Mouse (Mus musculus) left cerebral cortex, adult 18-20 months (tissue): ENCODE data around the gene Rb1. TPM values are rescaled to one million over a fixed set of nuclear protein-coding genes. Genes with fewer than 3 reads are reported as not detected.
A peak's percentile ranks its signal among the peaks of the same experiment; 100 is the strongest.

ENCODE experiments used
- DNase-seq, 2 experiments: peaks; one replicate each; pipeline ENCODE4 v3.0.0; 2021 to 2022; ENCODE audit warnings: low spot score in 2 of 2, mixed read lengths in 1 of 2
- total RNA-seq, 2 experiments: library from RNA; stranded (reverse); gene quantifications; 2 replicates each; pipeline ENCODE4 v1.2.3; 2021

The Rb1 gene
- total RNA-seq, 2 experiments from 2014 or later: 28.9 to 30.1 TPM

DNA sequence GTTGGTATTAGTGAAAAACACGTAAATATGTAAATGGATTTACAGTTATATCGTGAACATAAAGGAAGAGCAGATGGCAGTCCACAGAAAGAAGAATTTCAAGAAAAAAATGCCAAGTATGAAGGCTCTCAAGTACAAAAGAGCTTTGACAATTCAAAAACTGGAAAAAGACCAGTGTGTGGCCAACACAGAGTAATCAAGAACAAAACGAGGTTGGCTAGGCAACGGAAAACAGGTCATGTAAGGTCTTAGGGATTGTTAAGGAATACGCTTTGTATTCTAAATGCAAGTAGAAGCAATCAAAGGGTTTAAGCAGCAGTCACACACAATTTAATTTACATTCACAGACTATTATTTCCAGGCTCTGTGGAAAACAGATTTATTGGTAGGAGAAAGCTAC, 53.8 kb downstream of the Rb1 start:
- DNase-seq: no peak

DNA sequence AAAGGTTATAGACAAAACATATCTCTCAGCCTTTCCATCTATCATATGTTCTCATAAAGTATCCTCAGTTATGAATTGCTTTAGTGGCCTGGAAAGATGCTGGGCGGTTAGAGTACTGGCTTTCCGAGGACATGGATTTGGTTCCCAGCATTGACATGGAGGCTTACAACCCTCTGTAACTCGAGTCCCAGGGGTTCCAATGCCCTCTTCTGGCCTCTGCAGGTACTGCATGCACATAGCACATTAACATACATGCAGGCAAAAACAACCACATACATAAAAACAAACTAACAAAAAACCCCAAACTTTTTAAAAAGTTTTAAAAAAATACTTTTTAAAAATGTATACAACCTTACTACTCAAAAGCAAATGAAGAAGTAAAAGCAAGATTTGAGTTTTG, 59.5 kb downstream of the Rb1 start:
- DNase-seq: no peak

DNA sequence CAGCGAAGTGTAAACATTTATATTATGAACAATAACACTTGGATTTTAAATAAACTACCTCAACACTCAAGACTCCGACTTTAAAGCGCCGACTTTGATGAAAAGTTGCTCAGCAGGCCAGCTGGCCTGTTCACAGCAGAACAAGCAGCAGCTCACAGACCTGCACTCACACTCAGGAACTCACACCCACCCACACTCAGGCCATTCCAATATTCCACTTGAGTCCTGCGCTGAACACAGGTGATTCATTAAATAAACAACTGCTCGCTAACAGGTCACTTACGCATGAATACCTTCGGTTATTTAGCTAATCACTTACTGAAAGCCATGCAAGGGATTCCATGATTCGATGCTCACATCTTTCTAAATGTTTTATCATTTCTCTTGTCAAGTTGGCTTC, 63.4 kb downstream of the Rb1 start:
- no peak for DNase-seq

DNA sequence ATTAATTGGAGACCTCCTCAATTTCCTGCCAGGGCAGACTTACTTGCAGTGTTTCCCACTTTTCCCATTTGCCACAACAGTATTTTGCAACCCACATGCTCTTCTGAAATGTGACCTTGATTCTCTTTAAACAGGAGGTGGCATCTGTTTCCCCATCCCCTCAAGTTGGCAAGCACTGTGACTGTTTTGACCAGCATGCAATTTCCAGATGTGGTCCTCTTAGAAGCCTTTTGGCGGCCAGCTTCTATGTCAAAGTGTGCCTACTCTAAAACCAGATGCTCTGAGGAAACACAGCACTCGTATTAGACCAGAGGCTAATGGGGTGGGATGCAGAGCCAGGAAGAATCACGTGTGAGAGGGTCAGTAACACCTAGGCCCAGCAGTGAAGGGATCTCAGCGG, 67.4 kb downstream of the Rb1 start:
- no peak for DNase-seq

DNA sequence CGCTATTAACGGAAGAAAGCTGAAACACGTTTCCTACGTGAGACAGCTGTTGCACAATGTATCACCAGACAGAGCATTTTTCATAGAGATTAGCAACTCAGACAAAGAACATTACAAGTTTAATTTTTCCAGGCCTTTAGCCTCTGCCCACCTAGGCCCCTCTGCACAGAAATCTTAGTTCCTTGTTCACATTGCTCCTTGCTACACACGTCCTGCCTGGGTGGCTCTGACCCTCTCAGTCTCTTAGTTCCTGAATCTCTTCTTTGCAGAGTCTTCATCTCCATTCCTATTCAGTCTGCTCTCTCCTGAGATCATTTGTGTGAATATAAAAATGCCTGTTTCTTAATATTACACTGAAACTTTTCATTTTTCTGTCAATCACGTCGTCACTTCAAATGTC, 68.3 kb downstream of the Rb1 start:
- no peak for DNase-seq

DNA sequence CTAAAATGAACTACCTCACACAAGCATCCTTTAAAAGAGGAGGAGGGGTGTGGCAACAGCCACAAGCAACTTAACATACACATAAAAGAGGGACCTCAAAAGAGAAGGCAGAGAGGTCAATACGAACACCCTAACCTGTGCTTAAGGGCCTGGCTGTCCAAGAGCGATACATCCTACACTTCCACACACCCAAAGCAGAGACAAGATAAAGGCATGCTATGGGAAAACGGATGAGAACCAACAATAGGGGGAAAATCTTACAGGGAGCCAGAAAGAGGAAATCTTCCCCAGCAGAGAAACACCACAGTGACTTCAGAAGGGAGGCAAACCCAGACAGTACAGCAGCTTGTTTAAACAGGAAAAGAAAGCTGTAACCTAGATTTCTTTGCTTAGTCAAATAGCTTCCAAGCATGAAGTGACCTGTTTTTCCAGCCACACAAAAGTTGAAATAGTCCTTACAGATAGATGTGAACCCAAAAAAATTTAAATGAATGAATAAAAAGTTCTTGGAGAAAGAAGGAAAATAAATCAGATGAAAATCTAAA, 70.1 kb downstream of the Rb1 start:
- DNase-seq: no peak

DNA sequence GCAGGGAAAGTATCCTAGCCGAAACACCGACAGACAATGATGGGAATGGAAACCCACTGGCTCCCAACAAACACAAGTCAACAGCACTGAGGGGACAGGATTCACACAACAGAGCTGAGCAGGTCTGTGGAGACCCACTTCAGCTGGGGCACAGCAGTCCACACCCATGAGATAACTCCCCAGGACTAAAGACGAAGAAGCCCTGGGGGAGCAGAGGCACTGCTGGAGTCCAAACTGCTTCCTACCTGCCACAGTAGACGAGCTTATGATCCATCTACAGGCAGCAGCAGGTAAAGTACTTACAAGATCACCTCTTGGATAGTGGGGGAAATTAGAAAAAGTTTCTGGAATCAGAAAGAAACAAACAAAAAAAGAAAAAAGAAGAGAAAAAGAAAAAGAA, 71.2 kb downstream of the Rb1 start:
- no peak for DNase-seq

DNA sequence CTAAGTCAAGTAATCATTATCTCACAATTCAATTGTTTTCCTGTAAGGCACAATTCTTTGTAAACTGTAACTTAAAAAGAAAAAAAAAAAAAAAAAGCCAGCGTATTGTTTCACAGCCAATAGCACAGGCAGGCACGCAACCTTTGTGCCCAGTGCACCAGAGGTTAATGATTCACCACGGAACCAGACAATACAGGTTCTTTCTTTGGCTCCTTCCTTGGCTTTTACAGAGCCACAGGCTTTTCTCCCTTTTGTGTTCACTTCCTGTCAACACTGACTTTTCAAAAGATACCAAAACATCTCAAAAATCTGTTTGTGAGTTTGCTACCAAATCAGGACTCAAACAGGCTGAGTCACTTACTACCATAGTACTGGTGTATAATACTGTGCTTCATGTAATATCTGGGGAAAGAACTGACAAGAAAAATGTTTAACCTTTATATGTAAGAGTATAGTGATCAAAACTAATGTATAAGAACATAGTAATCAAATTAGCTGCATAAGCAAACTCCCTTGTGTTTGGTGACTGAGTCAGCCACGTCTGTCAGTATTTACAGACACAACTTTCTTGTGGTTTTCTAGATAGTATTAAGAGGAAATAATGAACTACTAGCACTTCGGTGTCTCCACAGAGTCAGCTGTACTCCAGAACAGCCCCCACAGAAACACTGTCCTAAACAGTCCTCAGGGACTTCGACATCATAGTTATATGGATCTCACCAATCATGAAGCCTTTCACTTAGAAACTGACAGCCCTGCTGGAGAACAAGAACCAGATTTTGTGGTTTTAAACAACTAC, 72.0 kb downstream of the Rb1 start:
- no peak for DNase-seq

DNA sequence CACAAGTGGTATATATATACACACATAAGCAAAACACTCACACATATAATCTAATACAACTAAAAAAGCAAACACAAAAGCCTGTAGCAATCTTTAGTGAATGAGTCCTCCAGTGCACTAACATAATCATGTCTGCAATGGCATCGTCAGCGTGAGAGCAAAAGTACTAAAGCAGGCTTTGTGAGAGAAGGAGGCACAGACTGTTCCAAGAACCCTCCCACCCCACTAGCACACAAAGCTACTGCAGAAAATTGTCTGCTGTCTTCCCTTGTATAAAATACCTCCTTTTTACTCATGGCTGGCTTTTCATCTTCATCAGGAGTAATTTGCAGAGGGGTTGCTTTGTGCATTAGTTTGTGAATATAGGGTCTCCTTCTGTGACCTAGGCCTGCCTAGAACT, 73.3 kb downstream of the Rb1 start:
- DNase-seq: peak in 1 of 2 experiments; percentile 25

DNA sequence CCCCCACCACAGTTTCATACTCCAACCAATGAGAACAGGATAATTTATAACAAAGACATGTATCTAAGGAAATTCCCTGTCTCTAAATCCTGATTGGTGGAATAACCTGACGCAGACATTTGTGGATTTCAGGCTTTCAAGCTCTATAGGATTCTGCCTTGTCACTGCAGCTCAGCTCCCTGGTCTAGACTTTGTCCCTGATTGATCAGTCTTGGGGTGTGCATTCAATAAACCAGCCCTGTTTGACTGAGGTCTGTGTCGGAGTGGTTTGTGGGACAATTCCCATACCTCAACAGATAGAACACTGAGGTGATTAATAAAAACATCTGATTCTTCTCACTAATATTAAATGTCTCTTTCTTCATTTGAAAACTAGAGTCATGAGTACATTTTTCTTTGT, 75.6 kb downstream of the Rb1 start:
- no peak for DNase-seq

DNA sequence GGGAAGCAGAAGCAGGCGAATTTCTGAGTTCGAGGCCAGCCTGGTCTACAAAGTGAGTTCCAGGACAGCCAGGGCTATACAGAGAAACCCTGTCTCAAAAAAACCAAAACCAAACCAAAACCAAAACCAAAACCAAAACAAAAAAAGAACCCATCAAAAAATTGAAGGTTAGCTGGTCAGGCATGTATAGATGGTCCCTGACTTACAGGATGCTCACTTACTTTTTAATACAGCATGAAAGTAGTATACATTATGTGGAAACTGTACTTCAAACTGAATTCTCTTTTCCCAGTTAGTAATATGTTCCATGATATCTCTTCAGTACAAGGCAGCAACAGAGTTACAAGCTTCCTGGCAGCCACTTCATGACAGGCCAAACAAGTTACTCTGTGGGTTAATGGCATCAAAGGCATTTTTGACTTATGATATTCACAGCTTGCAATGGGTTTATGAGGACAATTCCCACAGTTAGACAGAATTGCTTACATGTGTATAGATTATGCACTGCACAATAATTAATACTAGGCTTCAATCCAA, 81.5 kb downstream of the Rb1 start:
- no peak for DNase-seq

DNA sequence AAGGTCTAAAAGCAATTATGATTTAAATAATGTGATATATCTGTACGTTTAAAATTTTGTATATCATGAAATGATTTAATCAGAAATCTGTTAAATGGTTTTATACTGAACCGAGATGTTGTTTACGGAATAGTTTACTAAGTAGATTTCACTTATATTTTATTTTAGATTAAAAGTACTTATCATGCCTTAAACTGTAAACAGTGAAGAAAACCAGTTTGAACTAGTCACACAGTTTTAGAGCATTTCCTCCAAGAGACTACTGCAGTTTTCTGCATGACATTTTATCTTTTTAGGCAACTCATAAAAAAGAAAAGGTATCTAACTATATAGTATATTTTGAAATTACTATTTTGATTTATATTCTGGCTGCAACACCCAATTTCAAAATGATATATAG, 85.8 kb downstream of the Rb1 start:
- DNase-seq: no peak

DNA sequence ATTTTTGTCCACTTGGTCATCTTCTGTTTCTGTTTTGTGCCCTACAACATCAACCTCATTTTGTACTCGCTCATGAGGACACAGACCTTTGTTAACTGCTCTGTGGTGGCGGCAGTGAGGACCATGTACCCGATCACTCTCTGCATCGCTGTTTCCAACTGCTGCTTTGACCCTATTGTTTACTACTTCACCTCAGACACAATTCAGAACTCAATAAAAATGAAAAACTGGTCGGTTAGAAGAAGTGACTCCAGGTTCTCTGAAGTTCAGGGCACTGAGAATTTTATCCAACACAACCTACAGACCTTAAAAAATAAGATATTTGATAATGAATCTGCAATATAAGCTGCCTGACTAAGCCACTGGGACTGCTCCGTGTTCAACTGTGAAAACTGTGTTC, 86.3 kb downstream of the Rb1 start:
- DNase-seq: no peak

DNA sequence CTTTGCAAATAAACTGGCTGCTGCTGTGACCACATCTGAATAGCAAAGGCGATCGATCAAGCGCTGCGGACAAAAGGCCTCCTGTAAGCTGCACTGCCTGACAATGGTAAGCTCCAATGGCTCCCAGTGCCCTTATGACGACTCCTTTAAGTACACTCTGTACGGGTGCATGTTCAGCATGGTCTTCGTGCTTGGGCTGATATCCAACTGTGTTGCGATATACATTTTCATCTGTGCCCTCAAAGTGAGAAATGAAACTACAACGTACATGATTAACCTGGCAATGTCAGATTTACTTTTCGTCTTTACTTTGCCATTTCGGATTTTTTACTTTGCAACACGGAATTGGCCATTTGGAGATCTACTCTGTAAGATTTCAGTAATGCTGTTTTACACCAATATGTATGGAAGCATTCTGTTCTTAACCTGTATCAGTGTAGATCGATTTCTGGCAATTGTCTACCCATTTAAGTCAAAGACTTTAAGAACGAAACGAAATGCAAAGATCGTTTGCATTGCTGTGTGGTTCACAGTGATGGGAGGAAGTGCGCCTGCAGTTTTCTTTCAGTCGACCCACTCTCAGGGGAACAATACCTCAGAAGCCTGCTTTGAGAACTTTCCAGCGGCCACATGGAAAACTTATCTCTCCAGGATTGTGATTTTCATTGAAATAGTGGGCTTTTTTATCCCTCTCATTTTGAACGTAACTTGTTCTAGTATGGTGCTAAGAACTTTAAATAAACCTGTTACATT, 86.9 kb downstream of the Rb1 start:
- DNase-seq: peak in 1 of 2 experiments; percentile 7

DNA sequence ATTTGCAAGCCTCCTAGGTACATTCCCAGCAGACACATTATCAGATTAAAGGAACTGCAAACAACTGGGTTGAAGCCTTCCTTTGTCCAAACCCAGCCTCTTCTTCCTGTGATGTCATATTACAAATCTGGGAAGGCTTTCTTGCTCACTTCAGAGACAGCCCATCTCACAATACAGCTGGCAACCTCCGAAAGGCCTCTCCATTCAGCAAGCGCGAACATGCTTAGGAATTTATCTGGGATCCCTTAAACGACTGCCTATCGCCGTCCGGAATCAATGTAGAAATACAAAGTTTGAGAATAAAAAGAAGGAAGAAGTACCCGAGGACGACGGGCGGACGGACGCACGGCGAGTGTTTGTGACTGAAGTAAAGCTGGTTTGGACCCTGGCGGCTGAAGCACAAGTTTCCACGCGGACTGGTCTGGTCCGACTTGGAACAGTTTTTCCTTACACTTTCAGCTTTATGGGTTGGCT, 87.7 kb downstream of the Rb1 start, which contains the start of gene Lpar6:
Gene Lpar6 (plus strand): TSS at position 48 of the 474 bp plus-strand sequence.
- peak in 1 of 2 experiments; percentile 11 for DNase-seq

DNA sequence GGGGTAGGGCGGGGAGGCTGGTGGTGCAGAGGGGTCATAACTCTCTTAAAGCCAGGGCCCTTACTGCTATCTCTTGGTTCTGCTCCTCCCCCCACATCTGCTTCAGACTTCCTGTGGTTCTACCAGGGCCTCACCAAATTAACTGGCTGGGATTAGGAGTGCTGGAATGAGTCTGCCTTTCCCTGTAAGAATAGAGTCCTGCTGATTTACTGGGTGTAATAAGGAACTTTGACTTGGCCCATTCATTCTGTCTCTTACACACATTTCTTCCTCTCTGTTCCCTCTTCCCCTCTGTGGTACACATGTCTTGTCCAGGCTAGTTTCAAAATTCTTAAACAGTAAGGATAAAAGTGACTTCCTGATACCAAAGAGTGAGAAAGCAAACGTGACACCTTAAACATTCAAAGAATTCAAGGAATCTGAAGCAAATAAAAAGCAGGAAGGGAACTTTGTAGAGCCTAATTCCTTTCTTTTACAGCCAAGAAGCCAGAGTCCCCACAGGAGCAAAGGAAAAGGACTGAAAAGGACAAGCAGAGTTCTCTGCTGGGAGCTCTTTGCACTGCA, 91.1 kb downstream of the Rb1 start:
- no peak for DNase-seq

DNA sequence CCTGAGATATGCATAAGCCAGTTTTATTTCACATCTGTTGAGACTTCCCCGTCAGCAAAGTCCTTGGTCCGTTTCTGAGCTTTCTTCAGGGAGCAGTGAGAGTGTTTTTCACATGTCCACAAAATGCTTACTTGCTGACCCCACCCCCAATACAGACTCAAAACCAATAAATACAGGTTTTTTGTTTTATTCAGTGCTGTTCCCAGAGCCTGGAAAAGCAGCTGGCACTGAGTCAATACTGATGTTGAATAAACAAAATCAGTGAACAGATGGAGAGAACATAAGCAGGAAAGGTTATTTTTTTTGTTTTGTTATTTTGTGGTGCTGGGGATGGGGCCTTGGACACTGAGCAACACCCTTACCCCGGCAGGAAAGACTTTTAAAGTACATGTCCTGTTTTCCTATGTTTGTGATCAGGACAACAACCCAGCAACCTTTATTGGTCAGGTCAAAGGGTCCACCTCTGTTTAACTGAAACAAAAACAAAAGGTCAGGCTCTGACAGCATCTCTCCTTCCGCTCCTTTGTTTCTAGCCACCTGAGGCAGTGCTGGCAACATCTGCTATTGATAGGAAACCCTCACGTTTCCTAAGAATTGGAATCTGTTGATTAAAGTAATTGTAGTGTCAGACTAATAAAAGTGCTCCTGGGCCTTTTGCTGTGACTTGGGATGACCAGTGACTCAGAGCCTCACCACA, 94.2 kb downstream of the Rb1 start:
- no peak for DNase-seq

DNA sequence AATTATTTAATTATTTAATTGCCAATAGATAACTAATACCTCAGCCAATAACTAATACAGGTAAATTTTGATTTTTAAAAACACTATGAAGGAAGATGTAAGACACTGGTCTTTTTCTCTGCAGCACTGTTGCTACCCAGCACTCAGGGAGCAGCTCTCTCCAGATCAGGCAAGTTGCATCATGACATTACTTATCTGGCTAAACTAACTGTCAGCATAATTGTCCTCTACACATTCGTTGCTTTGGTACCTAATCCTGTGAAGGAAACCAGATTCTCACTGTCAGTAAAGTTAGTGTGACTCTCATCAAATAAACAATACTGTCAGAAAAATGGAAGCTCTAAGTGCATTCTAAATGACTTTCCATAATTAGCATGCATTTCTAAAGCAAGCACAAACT, 98.8 kb downstream of the Rb1 start:
- DNase-seq: no peak

DNA sequence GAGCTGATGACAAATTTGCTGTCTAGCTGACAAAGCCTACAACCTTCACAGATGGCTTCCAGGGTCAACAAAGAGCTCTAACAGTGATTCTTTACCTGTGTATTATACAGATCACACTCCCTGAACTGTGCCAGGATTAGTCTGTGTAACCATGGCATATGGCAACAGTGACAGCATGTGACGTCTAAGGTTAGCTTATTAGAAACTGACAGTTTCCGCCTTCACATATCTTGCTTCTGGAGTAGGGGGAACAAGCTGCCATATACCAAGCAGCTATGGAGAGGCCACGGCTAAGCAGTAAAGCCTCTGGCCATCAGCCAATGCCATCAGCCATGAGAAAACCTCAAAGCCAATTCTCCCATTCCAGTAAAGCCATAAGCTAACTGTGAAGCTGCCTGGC, 99.3 kb downstream of the Rb1 start:
- DNase-seq: no peak

DNA sequence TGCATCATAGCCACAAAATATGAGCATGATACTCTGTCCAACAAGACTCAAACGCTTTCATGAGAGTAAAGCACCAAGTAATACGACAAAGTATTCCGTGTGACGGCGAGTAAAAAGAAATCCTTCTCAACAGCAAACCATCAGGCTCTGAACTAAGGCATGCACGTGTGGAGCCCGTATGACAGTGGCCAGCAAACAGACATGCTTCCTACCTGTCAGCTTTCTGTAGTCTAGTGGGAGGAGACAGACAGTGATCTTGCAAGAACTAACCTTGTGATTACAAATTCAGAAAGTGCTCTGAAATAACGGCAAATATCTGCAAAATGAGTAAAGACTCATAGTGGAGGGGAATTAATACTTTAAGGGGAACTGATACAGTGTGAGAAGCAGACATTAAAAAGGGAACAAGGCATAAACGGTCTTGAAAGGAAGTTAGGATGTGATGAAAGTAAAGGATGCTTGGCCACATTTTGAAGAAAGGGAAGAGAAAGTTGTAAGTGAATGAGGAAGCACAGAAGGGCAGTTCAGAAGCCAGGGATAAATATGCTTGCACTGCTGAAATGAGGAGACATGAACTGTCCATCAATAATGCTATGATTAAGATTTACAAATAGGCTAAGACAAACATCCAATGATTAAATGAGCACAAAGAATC, 103.2 kb downstream of the Rb1 start:
- DNase-seq: no peak
